Mouse (Mus musculus): Measurements from ENCODE around the gene Kctd17. TPM values are rescaled to one million over a fixed set of nuclear protein-coding genes. Genes with fewer than 3 reads are reported as not detected.
A peak's percentile ranks its signal among the peaks of the same experiment; 100 is the strongest.

Gene Kctd17
- 23.4 and 27.4 TPM in 2 replicates for polyA plus RNA-seq (2015; fragmentation: Nextera tagmentation; extraction: Ambion mirVana)

- peak within 1 kb of the TSS; percentile 59 for H3K4me3 ChIP-seq (ENCODE audit: low read depth, low read length)
- no peaks in the 10 kb centered on the region for H3K36me3 ChIP-seq (ENCODE audit: insufficient read depth, low read length)
- TF ChIP-seq CTCF (IDR thresholded peaks at IDR 0.05) = 0 out of 2 replicates have a peak, but pooled peaks have one; percentile 3
- no peak for TF ChIP-seq EP300 (IDR thresholded peaks at IDR 0.05)
- peak within 1 kb of the TSS; percentile 29; the same call in 1 of the 2 replicates for H3K9ac ChIP-seq (replicated peaks; ENCODE audit: low read depth)
- H3K4me1 ChIP-seq (ENCODE audit: insufficient read depth, low read depth, low read length) = peaks cover 9% of the 10 kb centered on the region; the same call in 1 of the 2 replicates
- H3K9me3 ChIP-seq (ENCODE audit: low read length) = no peaks in the 10 kb centered on the region
- no peaks in the 10 kb centered on the region for H3K27me3 ChIP-seq (replicated peaks; ENCODE audit: insufficient read depth, low read length)
- ATAC-seq (peak; percentile 79), DNase-seq (ENCODE audit: low spot score) (peak; percentile 73)
- H3K4me2 ChIP-seq (replicated peaks; ENCODE audit: low read depth, low read length) = peak within 1 kb of the TSS; percentile 74
- peak within 1 kb of the TSS; percentile 75; the same call in 1 of the 2 replicates for H3K27ac ChIP-seq (ENCODE audit: low read length)
- WGBS = 1% methylated on average over 47 of the region's 52 CpGs
Observed at GRCm38 (mm10) chr15:78428391-78429138, at the start of gene Kctd17. Kctd17 (plus strand) TSS chr15:78428564.

GRCm38 (mm10) chr15:78380208-78380607, 48.2 kb upstream of the Kctd17 start:
- no peaks in the 10 kb centered on the region for H3K9me3 ChIP-seq (ENCODE audit: low read length)
- DNase-seq (ENCODE audit: low spot score) (no peak), ATAC-seq (no peak)
- no peak overlapping the region for H3K27ac ChIP-seq (ENCODE audit: low read length)
- 78% methylated on average over 2 of the region's 2 CpGs for WGBS
- no peaks in the 10 kb centered on the region for H3K27me3 ChIP-seq (replicated peaks; ENCODE audit: insufficient read depth, low read length)
- H3K36me3 ChIP-seq (ENCODE audit: insufficient read depth, low read length) = no peaks in the 10 kb centered on the region
- no peak overlapping the region for H3K9ac ChIP-seq (replicated peaks; ENCODE audit: low read depth)
- no peak overlapping the region for H3K4me3 ChIP-seq (ENCODE audit: low read depth, low read length)
- H3K4me1 ChIP-seq (ENCODE audit: insufficient read depth, low read depth, low read length) = no peaks in the 10 kb centered on the region
- TF ChIP-seq CTCF (IDR thresholded peaks at IDR 0.05) (no peak), EP300 (IDR thresholded peaks at IDR 0.05) (no peak)
- H3K4me2 ChIP-seq (replicated peaks; ENCODE audit: low read depth, low read length) = no peak overlapping the region

- Histone ChIP-seq H3K9me3 (ENCODE audit: low read length) (no peaks in the 10 kb centered on the region), H3K27ac (ENCODE audit: low read length) (no peak overlapping the region), H3K27me3 (replicated peaks; ENCODE audit: insufficient read depth, low read length) (no peaks in the 10 kb centered on the region), H3K36me3 (ENCODE audit: insufficient read depth, low read length) (no peaks in the 10 kb centered on the region), H3K9ac (replicated peaks; ENCODE audit: low read depth) (no peak overlapping the region), H3K4me3 (ENCODE audit: low read depth, low read length) (no peak overlapping the region), H3K4me1 (ENCODE audit: insufficient read depth, low read depth, low read length) (no peaks in the 10 kb centered on the region), H3K4me2 (replicated peaks; ENCODE audit: low read depth, low read length) (no peak overlapping the region)
- ATAC-seq (no peak), DNase-seq (ENCODE audit: low spot score) (no peak)
- TF ChIP-seq CTCF (IDR thresholded peaks at IDR 0.05) = no peak
- TF ChIP-seq EP300 (IDR thresholded peaks at IDR 0.05) = no peak
- 46% methylated on average over 4 of the region's 4 CpGs for WGBS
Observed at GRCm38 (mm10) chr15:78380741-78381140, 47.6 kb upstream of the Kctd17 start.

- ATAC-seq = no peak
- no peak overlapping the region for H3K27ac ChIP-seq (ENCODE audit: low read length)
- no peaks in the 10 kb centered on the region for H3K9me3 ChIP-seq (ENCODE audit: low read length)
- H3K9ac ChIP-seq (replicated peaks; ENCODE audit: low read depth) = no peak overlapping the region
- no peak for DNase-seq (ENCODE audit: low spot score)
- WGBS = 76% methylated on average over 4 of the region's 4 CpGs
- no peaks in the 10 kb centered on the region for H3K4me1 ChIP-seq (ENCODE audit: insufficient read depth, low read depth, low read length)
- no peaks in the 10 kb centered on the region for H3K27me3 ChIP-seq (replicated peaks; ENCODE audit: insufficient read depth, low read length)
- no peak for TF ChIP-seq CTCF (IDR thresholded peaks at IDR 0.05)
- TF ChIP-seq EP300 (IDR thresholded peaks at IDR 0.05) = no peak
- H3K4me2 ChIP-seq (replicated peaks; ENCODE audit: low read depth, low read length) = no peak overlapping the region
- H3K36me3 ChIP-seq (ENCODE audit: insufficient read depth, low read length) = no peaks in the 10 kb centered on the region
- H3K4me3 ChIP-seq (ENCODE audit: low read depth, low read length) = no peak overlapping the region
Observed at GRCm38 (mm10) chr15:78382115-78382514, 46.2 kb upstream of the Kctd17 start.

GRCm38 (mm10) chr15:78383450-78384219, 44.7 kb upstream of the Kctd17 start:
- TF ChIP-seq EP300 (IDR thresholded peaks at IDR 0.05) (no peak), CTCF (IDR thresholded peaks at IDR 0.05) (no peak)
- 66% methylated on average over 11 of the region's 11 CpGs for WGBS
- ATAC-seq (no peak), DNase-seq (ENCODE audit: low spot score) (no peak)
- no peaks in the 10 kb centered on the region for H3K9me3 ChIP-seq (ENCODE audit: low read length)
- no peaks in the 10 kb centered on the region for H3K27me3 ChIP-seq (replicated peaks; ENCODE audit: insufficient read depth, low read length)
- H3K36me3 ChIP-seq (ENCODE audit: insufficient read depth, low read length) = no peaks in the 10 kb centered on the region
- no peak overlapping the region for H3K27ac ChIP-seq (ENCODE audit: low read length)
- no peak overlapping the region for H3K4me2 ChIP-seq (replicated peaks; ENCODE audit: low read depth, low read length)
- no peak overlapping the region for H3K9ac ChIP-seq (replicated peaks; ENCODE audit: low read depth)
- no peaks in the 10 kb centered on the region for H3K4me1 ChIP-seq (ENCODE audit: insufficient read depth, low read depth, low read length)
- H3K4me3 ChIP-seq (ENCODE audit: low read depth, low read length) = no peak overlapping the region
